Mouse (Mus musculus): ENCODE measurements around the gene Cfc1.
"Not testable (repeated sequence)": the region's sequence is repeated elsewhere in the genome, so short reads cannot be mapped to it uniquely, and the experiment has no call there.

Gene Cfc1

DNA sequence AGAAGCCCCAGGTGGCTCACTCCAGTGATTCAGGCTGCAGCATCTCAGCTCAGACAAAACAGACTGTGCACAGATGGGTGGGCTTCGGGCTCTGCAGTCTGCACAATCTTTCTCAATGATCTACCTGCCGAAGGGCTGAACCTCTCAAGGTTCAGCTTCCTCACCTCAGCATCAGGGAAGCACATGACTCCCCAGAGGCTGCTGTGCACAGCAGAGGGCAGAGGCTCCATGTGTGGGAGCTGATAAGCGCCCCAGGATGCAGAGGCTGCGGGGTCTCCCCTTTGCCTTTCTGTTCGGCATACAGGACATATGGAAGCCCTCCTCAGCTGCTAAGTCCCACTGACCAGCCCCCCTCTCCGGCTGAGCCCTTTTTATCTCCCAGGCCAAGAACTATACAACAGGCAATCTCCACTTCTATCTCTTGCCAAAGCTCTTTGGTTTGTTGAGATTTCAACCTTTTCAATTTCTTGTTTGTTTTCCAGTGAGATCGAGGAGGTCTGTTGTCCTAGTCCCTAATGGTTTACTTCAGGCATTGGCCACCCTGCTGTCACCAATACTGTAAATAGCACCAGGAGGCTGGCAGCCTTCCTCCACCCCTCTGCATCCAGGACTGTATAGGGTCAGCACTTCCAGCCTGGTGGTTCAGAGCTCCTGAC is at the start of gene Cfc1:
Gene Cfc1, plus strand, starts transcription at position 606 of the 656 bp plus-strand sequence.
- not testable (repeated sequence) for DNase-seq (ENCODE audit: low read depth, low spot score)

DNA sequence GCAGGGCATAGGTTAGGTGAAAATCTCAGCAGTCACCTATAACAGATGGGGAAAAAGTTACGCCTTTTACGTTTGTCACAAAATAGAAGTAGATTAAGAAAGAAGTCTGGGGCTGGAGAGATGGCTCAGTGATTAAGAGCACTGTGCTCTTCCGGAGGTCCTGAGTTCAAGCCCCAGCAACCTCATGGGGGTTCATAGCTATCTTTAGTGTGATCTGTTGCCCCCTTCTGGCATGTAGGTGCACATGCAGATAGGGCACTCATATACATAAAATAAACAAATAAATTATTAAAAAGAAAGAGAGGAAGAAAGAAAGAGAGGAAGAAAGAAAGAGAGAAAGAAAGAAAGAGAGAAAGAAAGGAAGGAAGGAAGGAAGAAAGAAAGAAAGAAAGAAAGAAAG is 48.1 kb upstream of the Cfc1 start:
- DNase-seq (ENCODE audit: low read depth, low spot score) = no peak

DNA sequence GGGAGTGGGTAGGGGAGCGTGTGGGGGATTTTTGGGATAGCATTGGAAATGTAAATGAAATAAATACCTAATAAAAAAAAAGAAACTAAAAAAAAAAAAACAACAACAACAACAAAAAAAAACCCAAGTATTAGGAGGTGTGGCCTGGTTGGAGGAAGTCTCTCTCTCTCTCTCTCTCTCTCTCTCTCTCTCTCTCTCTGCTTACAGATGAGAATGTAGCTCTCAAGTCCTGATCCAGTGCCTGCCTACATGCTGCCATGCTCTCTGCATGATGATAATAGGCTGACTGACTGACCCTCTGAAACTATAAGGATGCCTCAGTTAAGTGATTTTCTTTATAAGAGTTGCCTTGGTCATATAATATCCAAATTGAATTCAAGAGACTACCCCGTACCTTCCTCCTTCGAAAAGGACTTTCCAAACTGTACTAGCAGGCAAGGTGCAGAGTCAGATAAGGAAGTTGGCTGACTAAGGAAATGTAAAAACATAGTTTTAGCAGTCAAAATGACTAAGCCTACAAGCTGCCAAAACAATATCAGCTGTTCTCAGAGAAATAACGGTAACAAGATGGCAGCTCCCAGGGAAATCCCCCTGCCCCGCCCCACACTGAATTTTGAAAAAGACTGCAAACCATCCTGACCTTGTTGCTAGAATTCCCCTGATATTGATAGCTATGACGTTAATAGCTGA is 45.5 kb upstream of the Cfc1 start:
- no peak for DNase-seq (ENCODE audit: low read depth, low spot score)

DNA sequence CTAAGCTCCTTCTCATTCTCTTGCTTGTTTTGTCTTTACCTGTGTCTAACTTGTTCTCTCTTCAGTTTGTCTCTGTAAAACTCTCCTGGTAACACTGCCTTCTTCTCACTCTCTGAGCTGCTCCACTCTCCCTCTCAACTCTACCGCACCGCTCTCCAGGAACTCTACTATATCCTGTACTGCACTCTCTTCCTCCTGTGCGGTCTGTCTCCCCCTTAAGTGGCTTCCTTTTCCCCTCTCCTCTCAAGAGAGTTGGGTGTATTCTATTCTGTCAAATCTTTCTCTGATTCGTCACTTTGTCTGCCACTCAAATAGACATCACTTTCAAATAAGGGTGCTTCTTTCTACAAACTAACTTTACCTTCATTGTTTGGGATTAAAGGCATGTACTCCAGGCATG is 44.0 kb upstream of the Cfc1 start:
- DNase-seq (ENCODE audit: low read depth, low spot score) = no peak

DNA sequence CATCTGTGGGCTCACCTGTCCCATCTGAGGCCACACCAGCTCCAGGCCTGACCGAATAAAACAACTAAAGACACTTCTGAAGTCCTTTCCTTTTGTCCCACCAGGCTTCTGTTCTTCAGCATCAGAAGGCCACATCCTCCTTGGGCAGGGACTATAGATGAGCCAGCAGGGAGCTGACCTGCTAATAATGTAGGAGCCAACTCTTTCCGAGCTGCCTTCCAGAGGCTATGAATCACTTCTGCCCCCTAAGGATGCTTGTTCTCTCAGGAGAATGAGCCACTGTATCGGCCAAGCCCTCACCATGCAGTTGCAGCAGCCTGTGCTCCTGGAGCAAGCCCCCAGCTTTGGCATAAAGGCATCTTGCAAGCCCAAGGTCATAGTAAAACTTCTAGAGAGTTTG is 32.5 kb upstream of the Cfc1 start:
- DNase-seq (ENCODE audit: low read depth, low spot score) = no peak

DNA sequence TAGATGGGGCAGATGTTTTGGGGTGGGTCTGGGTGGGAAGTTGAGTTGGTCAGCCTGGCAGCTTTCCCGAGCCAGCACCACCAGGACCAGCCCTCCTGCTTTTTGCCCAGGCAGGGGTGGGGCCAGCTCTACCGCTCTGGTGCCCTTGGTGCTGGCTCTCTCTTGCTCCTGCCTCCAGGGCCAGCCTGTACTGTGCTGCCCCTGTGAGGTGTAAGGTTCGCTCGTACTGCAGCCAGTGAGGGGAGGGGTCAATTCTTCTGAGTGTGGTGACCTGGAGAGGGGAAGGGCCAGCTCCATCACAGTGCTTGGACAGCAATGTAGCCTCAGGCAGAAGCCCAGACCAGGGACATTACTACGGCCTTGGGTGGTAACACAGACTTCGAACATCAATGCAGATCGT is 30.1 kb upstream of the Cfc1 start:
- DNase-seq (ENCODE audit: low read depth, low spot score) = no peak

DNA sequence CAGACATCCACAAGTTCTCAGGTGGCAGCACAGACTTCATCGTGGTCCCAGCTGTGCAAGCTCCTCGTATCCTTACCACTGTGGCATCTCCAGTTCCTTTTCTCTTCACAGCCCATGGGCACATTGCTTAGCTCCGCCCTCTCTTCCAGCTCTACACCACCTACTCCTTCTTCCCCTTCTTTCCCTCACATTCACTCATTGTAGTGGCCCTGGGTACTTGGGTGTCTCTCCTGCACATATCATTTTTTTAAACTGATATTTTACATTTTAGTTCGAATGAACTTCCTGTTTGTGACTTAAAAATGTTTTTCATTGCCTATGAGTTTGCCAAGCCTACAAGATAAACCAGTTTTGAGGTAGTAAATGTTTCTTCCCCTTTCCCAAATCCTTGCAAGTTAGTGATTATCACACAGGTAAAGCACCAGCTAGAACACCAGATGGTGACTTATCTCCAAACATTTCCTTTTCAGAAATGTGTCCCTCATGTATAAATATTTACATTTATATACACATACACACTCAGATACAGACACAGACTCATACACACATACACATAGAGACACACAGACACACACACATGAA is 29.4 kb upstream of the Cfc1 start:
- no peak for DNase-seq (ENCODE audit: low read depth, low spot score)

DNA sequence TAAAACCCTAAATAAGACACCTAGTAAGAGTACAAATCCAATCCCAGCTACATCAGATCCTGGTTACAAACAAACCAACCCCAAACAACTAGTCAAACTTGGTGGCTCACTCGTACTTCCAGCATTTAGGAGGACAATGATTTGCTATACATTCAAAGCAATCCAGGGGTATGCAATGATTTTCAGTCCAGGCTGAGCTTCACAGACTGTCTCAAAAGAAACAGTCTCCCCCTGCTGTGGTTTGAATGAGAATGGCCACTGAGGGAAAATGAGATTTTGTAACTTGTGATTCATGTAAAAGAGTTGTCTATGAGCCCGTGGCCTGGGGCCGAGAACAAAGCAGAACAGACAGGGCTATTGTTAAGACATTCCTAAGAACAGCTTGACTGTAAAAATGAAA is 27.5 kb upstream of the Cfc1 start:
- DNase-seq (ENCODE audit: low read depth, low spot score) = no peak

DNA sequence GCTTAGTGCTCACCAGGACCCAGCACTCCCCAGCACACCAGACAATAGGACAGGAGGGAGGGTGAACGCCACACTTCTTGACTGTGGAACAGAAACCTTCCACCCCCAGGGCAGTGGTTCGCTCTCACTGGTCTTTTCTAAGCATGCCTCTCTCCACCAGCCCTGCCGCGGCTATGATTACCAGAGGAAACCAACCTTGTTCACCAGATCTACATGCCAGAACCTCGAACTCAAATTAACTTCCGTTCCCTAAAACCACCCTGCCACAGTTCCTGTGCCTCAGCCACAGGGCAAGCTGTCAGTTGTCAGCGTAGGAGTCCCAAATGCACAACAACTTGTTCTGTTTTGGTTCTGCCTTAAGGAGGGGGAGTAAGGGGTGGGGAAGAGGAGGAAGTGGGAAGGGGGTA is 24.9 kb upstream of the Cfc1 start:
- no peak for DNase-seq (ENCODE audit: low read depth, low spot score)

DNA sequence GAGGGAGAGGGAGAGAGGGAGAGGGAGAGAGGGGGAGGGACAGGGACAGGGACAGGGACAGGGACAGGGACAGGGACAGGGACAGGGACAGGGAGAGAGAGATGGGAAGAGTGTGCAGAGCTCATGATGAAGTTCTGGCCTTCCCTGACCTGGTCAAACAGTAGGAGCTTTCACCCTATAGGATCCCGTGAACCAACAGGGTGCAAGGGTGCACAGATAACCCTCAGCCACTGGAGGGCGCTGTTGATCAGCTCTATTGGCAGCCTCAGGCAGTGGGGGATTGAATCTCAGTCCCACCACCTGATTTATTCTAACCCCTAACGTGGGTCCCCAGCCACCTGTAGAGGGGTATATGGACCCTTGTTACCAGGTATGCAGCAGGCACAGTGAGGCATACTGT is 24.4 kb upstream of the Cfc1 start:
- DNase-seq (ENCODE audit: low read depth, low spot score) = no peak

DNA sequence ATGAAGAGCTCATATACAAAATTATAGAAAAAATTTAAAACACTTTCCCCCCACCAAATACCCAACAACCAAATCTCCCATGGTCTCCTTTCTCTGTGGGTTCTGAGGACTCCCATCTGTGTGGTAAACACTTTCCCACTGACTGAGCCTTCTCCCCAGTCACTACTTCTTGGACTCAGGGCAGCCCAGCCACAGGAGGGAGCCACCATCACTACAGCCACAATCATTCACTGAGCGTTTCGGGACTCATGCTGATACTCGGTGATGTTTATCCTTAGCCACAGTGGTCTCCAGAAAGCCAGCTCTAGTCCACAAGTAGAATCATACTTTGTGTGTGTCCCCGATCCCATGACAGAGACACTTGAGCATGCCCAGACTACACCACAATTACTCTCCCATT is 22.4 kb upstream of the Cfc1 start:
- no peak for DNase-seq (ENCODE audit: low read depth, low spot score)

DNA sequence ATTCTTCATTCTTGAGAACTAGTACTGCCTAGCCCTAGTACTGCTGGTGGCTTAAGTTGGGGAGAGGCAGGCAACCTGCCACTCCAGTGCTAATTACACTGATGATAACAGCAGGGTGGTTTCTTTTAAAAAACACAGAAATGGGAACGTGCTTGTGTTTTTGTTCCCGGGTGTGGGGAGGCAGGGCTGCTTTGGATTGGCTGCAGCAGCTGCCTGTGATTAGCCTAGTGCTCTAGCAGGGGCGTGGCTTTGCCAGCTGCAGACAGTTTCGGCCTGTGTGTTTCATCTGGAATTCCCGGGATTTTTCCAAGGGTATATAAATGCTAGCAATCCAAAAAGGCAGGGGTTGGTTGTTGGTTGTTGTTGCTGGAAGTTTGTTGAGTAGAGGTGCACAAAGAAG is 18.9 kb upstream of the Cfc1 start:
- no peak for DNase-seq (ENCODE audit: low read depth, low spot score)

DNA sequence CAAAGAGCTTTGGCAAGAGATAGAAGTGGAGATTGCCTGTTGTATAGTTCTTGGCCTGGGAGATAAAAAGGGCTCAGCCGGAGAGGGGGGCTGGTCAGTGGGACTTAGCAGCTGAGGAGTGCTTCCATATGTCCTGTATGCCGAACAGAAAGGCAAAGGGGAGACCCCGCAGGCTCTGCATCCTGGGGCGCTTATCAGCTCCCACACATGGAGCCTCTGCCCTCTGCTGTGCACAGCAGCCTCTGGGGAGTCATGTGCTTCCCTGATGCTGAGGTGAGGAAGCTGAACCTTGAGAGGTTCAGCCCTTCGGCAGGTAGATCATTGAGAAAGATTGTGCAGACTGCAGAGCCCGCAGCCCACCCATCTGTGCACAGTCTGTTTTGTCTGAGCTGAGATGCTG is 18.2 kb upstream of the Cfc1 start:
- DNase-seq (ENCODE audit: low read depth, low spot score) = not testable (repeated sequence)

DNA sequence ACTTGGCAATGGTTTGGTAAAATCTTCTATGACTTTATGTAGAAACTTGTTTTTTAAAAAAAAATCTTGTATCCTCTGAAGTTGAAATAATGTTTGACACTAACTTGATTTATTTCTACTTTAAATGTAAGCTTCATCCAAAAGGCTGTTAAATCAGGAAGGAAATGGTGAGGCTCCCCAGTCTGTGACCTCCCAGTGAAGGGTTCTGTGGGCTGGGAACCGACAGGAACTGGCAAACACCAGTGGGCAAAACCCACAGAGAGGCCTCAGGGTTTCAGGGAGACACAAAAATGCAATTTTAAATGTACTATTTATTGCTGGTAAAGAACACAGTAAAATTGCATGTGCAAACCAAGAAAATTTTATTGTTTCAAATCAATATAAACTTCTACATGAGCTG is 17.7 kb upstream of the Cfc1 start:
- not testable (repeated sequence) for DNase-seq (ENCODE audit: low read depth, low spot score)

DNA sequence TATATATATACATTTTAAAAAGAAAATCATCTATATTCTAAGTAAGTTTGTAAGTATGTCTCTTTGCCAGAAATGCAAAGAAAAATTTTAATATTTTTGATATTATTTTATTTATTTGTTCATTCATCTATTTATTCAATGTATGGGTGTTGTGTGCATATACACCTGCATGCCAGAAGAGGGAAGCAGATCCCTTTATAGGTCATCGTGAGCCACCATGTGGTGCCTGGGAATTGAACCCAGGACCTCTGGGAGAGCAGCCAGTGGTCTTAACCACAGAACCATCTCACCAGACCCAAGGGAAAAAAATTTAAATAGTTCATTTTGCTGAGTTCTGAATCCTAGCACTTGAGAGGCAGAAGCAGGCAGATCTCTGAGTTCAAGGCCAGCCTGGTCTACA is 17.2 kb upstream of the Cfc1 start:
- DNase-seq (ENCODE audit: low read depth, low spot score) = no peak

DNA sequence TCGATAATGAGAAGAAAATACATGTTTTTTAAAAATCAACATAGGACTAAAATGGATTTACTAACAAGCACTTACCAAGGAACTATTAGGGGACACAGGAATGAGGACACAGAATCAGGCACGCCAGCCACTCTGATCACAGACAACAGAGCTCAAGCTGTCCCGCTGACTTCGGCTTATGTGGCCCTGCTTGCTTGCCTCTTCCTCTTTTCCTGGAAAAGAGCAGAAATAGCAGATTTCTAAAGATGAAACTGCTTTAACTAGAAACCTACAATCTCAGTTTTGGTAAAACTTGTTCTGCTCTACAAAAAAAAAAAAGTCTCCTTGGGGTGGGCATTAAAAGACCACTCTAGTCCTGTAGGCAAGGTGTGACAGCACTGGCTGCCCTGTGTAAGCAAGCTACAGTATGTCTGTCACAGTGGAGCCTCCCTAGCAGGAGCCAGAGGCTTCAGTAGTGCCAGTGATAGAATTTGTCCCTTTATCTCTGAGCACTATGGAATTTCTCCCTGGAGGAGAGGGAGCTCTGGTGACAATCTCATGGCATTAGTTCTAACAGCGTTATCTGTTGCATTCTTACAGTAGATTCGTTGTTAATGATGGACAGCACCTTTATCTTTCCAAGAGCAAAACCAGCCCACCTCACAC is 13.1 kb upstream of the Cfc1 start:
- DNase-seq (ENCODE audit: low read depth, low spot score) = no peak

DNA sequence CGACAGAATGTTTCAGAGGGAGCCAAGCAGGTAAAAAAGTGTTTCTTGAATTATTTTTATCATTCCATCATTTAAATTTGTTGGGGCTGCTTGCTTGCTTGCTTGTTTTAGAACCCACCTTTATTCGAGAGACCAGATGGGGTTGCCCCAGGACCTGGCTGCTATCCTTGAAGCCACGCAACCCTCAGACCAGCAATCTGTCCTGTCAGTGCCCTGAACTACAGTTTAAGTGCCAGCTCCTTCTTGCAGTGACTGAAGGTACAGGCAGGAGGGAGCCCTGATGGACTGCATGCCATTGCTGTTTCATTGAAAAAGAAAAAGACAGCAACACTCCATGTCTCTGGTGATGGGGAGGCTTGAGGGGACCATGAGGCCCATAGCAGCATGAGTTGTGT is 12.6 kb upstream of the Cfc1 start:
- no peak for DNase-seq (ENCODE audit: low read depth, low spot score)

DNA sequence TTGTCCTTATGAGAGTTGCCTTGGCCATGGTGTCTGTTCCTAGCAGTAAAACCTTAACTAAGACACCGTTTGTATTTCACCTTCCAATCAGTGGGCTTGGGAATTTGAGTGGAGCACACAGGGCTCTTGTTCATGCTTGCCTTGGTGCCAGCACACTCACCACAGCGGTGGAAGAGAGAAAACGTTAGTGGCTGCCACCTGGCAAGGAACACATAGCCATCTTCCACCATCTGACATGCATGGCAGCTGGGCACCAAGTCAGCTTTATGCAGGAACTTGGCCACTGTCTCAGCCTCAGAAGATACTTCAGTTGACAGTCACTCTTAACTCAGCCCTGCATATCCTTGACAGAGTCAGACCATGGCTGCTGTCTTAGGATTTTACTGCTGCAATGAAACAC is 11.8 kb upstream of the Cfc1 start:
- DNase-seq (ENCODE audit: low read depth, low spot score) = no peak

DNA sequence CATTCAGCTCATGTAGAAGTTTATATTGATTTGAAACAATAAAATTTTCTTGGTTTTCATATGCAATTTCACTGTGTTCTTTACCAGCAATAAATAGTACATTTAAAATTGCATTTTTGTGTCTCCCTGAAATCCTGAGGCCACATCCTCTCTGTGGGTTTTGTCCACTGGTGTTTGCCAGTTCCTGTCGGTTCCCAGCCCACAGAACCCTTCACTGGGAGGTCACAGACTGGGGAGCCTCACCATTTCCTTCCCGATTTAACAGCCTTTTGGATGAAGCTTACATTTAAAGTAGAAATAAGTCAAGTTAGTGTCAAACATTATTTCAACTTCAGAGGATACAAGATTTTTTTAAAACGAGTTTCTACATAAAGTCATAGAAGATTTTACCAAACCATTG is 874 bp upstream of the Cfc1 start:
- DNase-seq (ENCODE audit: low read depth, low spot score) = not testable (repeated sequence)

DNA sequence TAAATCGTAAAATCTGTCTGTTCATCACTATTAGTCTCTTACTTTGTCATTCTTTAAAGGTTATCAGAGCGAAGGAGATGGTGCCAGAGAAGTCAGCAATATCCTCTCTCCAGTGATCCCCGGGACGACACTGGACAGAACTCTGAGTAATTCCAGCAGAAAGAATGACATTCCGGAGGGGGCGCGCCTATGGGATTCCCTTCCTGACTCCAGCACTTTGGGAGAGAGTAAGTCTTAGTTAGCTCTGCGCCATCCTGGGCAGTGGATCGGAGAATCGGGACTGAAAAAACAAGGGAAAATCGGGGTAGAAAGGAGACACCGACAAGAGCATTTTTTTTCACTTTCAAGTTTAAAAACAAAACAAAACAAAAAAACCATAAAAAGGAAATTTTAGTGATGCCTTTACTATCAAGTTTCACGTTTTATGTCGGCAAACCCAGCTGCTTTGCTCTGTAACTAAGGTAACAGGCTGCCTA is 881 bp downstream of the Cfc1 start:
- no peak for DNase-seq (ENCODE audit: low read depth, low spot score)

DNA sequence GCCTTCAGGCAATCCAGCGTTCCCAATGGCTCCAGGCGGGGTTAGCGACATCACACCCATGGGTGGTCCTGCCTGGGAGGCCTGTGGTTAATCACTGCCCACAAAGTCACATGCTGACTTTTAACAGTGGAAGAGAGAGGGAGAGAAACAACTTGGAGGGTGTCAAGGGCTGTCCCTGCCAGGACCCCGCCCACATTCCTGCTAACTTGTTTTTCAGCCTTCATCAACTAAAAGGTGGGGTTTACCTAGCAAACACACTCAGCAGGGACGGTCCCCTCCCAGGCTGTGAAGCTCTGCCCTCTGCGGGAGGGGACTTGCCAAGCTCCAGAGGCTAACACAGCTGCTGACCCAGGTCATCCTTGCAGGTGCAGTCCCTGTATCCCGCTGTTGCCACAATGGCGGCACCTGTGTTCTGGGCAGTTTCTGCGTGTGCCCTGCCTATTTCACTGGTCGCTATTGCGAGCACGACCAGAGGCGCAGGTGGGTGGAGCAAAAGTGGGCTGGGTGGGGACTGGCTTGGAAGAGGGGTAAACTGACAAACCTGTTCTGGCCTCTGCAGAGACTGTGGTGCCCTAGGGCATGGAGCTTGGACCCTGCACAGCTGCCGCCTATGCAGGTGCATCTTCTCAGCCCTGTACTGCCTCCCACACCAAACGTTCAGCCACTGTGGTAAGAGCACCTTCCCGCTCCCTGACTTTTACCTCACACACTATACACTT is 1.5 kb downstream of the Cfc1 start:
- DNase-seq (ENCODE audit: low read depth, low spot score) = no peak

DNA sequence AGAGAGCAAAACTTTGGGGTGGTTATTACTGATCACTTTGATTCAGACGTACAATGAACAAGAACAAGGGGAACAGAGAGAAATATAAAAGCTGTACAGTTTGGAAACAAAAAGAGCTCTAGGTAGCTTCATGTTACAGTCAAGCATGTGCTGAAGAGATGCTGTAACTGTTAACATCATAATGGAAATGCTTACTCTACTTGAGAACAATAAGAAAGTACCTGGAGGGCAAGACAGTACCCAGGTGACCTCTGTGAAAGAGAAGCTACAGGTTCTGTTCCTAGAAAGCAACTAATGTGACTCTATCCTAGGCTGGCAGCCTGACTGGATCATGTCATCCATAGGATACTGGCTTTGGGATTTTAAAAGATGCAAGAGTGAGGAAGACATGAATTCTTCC is 11.6 kb downstream of the Cfc1 start:
- no peak for DNase-seq (ENCODE audit: low read depth, low spot score)
